Mouse (Mus musculus): ENCODE results near the gene Tspan32.

- TF ChIP-seq CTCF (IDR thresholded peaks at IDR 0.05; ENCODE audit: control insufficient read depth, insufficient read depth, low read length), result no peak
- no peak for TF ChIP-seq POLR2A (IDR thresholded peaks at IDR 0.05; ENCODE audit: borderline replicate concordance, control insufficient read depth, low read depth, low read length)
These were observed 35.9 kb upstream of the Tspan32 start, which contains the start of gene Ascl2 for GRCm38 (mm10) chr7:142968809-142969511.

Measured in bone marrow, adult 2 months (tissue).